Mouse (Mus musculus): ENCODE data around the gene Acbd3. TPM values are rescaled to one million over a fixed set of nuclear protein-coding genes. Genes with fewer than 3 reads are reported as not detected.
A peak's percentile ranks its signal among the peaks of the same experiment; 100 is the strongest.

The Acbd3 gene
- polyA plus RNA-seq, 1 experiment from 2014 or later: 29.2 TPM

GRCm38 (mm10) chr1:180772291-180772690, 46.4 kb downstream of the Acbd3 start:
- ATAC-seq (ENCODE audit: insufficient number of reproducible peaks, low FRiP score): no peak
- H3K4me1 ChIP-seq (replicated peaks): peaks cover 35% of the 10 kb centered on the region
- no peak overlapping the region for H3K9ac ChIP-seq

GRCm38 (mm10) chr1:180774664-180775063, 48.8 kb downstream of the Acbd3 start:
- ATAC-seq (ENCODE audit: insufficient number of reproducible peaks, low FRiP score): no peak
- 68% methylated on average over 3 of the region's 3 CpGs for WGBS
- Histone ChIP-seq H3K27me3 (replicated peaks) (no peaks in the 10 kb centered on the region; the same call in 1 of the 2 replicates), H3K4me1 (replicated peaks) (peaks cover 24% of the 10 kb centered on the region), H3K4me3 (no peak overlapping the region), H3K9ac (no peak overlapping the region), H3K4me2 (no peak overlapping the region), H3K27ac (ENCODE audit: poor library complexity, severe bottlenecking) (no peak overlapping the region), H3K36me3 (no peaks in the 10 kb centered on the region), H3K9me3 (replicated peaks) (peaks cover 6% of the 10 kb centered on the region; the same call in 1 of the 2 replicates)

More at GRCm38 (mm10) chr1:180772291-180772690, 46.4 kb downstream of the Acbd3 start:
- Histone ChIP-seq H3K4me3 (no peak overlapping the region), H3K9me3 (replicated peaks) (peaks cover 6% of the 10 kb centered on the region; the same call in 1 of the 2 replicates), H3K27ac (ENCODE audit: poor library complexity, severe bottlenecking) (no peak overlapping the region), H3K4me2 (no peak overlapping the region), H3K36me3 (no peaks in the 10 kb centered on the region), H3K27me3 (replicated peaks) (no peaks in the 10 kb centered on the region; the same call in 1 of the 2 replicates)
- 79% methylated on average over 3 of the region's 3 CpGs for WGBS

- 0 out of 2 replicates have a peak overlapping the region, but pooled peaks have one; percentile 9 for H3K4me2 ChIP-seq
- peaks cover 24% of the 10 kb centered on the region for H3K4me1 ChIP-seq (replicated peaks)
- no peak overlapping the region for H3K4me3 ChIP-seq
- no peaks in the 10 kb centered on the region; the same call in 1 of the 2 replicates for H3K27me3 ChIP-seq (replicated peaks)
- WGBS: 83% methylated on average over 10 of the region's 10 CpGs
- ATAC-seq (ENCODE audit: insufficient number of reproducible peaks, low FRiP score): no peak
- H3K36me3 ChIP-seq: no peaks in the 10 kb centered on the region
- H3K27ac ChIP-seq (ENCODE audit: poor library complexity, severe bottlenecking): no peak overlapping the region
- H3K9ac ChIP-seq: no peak overlapping the region
- peaks cover 6% of the 10 kb centered on the region; the same call in 1 of the 2 replicates for H3K9me3 ChIP-seq (replicated peaks)
Measured at GRCm38 (mm10) chr1:180775317-180775716, 49.5 kb downstream of the Acbd3 start.

GRCm38 (mm10) chr1:180775849-180776493, 50.1 kb downstream of the Acbd3 start:
- Histone ChIP-seq H3K36me3 (no peaks in the 10 kb centered on the region), H3K4me3 (no peak overlapping the region), H3K9ac (no peak overlapping the region), H3K9me3 (replicated peaks) (peaks cover 6% of the 10 kb centered on the region; the same call in 1 of the 2 replicates), H3K4me2 (0 out of 2 replicates have a peak overlapping the region, but pooled peaks have one; percentile 11), H3K27me3 (replicated peaks) (no peaks in the 10 kb centered on the region; the same call in 1 of the 2 replicates), H3K4me1 (replicated peaks) (peaks cover 24% of the 10 kb centered on the region), H3K27ac (ENCODE audit: poor library complexity, severe bottlenecking) (no peak overlapping the region; the same call in 1 of the 2 replicates)
- ATAC-seq (ENCODE audit: insufficient number of reproducible peaks, low FRiP score): no peak
- WGBS: 57% methylated on average over 6 of the region's 6 CpGs

- 87% methylated on average over 6 of the region's 6 CpGs for WGBS
- no peaks in the 10 kb centered on the region for H3K27me3 ChIP-seq (replicated peaks)
- no peak for ATAC-seq (ENCODE audit: insufficient number of reproducible peaks, low FRiP score)
- no peaks in the 10 kb centered on the region for H3K36me3 ChIP-seq
- peaks cover 6% of the 10 kb centered on the region; the same call in 1 of the 2 replicates for H3K9me3 ChIP-seq (replicated peaks)
- no peak overlapping the region for H3K4me3 ChIP-seq
- no peak overlapping the region for H3K9ac ChIP-seq
- no peak overlapping the region for H3K27ac ChIP-seq (ENCODE audit: poor library complexity, severe bottlenecking)
- peaks cover 24% of the 10 kb centered on the region for H3K4me1 ChIP-seq (replicated peaks)
- H3K4me2 ChIP-seq: 0 out of 2 replicates have a peak overlapping the region, but pooled peaks have one; percentile 11
Measured at GRCm38 (mm10) chr1:180776494-180776893, 50.7 kb downstream of the Acbd3 start.

- H3K36me3 ChIP-seq: no peaks in the 10 kb centered on the region
- peaks cover 6% of the 10 kb centered on the region; the same call in 1 of the 2 replicates for H3K9me3 ChIP-seq (replicated peaks)
- H3K4me3 ChIP-seq: peak overlapping the region; percentile 68
- peak overlapping the region; percentile 96 for H3K27ac ChIP-seq (ENCODE audit: poor library complexity, severe bottlenecking)
- H3K27me3 ChIP-seq (replicated peaks): no peaks in the 10 kb centered on the region
- peak overlapping the region; percentile 89 for H3K4me2 ChIP-seq
- H3K4me1 ChIP-seq (replicated peaks): peaks cover 24% of the 10 kb centered on the region
- peak; percentile 2; the same call in 1 of the 2 replicates for ATAC-seq (ENCODE audit: insufficient number of reproducible peaks, low FRiP score)
- 12% methylated on average over 10 of the region's 10 CpGs for WGBS
- peak overlapping the region; percentile 81 for H3K9ac ChIP-seq
Measured at GRCm38 (mm10) chr1:180777289-180777659, 51.4 kb downstream of the Acbd3 start.

GRCm38 (mm10) chr1:180777660-180778402, 52.0 kb downstream of the Acbd3 start:
- Histone ChIP-seq H3K9ac (peak overlapping the region; percentile 81), H3K9me3 (replicated peaks) (peaks cover 6% of the 10 kb centered on the region; the same call in 1 of the 2 replicates), H3K4me3 (peak overlapping the region; percentile 68), H3K36me3 (no peaks in the 10 kb centered on the region), H3K27me3 (replicated peaks) (no peaks in the 10 kb centered on the region), H3K4me2 (peak overlapping the region; percentile 89), H3K4me1 (replicated peaks) (peaks cover 26% of the 10 kb centered on the region), H3K27ac (ENCODE audit: poor library complexity, severe bottlenecking) (peak overlapping the region; percentile 96)
- peak; percentile 87 for ATAC-seq (ENCODE audit: insufficient number of reproducible peaks, low FRiP score)
- under 1% methylated on average over 56 of the region's 56 CpGs for WGBS

- Histone ChIP-seq H3K27me3 (replicated peaks) (no peaks in the 10 kb centered on the region), H3K4me2 (peak overlapping the region; percentile 89), H3K4me3 (peak overlapping the region; percentile 68), H3K9ac (peak overlapping the region; percentile 81), H3K9me3 (replicated peaks) (peaks cover 6% of the 10 kb centered on the region; the same call in 1 of the 2 replicates), H3K27ac (ENCODE audit: poor library complexity, severe bottlenecking) (peak overlapping the region; percentile 96), H3K4me1 (replicated peaks) (peaks cover 32% of the 10 kb centered on the region), H3K36me3 (no peaks in the 10 kb centered on the region)
- ATAC-seq (ENCODE audit: insufficient number of reproducible peaks, low FRiP score): peak; percentile 48
- 0% methylated on average over 13 of the region's 13 CpGs for WGBS
Measured at GRCm38 (mm10) chr1:180778403-180778754, 52.5 kb downstream of the Acbd3 start.

- Histone ChIP-seq H3K9ac (no peak overlapping the region), H3K4me1 (replicated peaks) (peaks cover 33% of the 10 kb centered on the region), H3K27ac (ENCODE audit: poor library complexity, severe bottlenecking) (no peak overlapping the region), H3K27me3 (replicated peaks) (no peaks in the 10 kb centered on the region), H3K36me3 (no peaks in the 10 kb centered on the region), H3K9me3 (replicated peaks) (peaks cover 6% of the 10 kb centered on the region; the same call in 1 of the 2 replicates), H3K4me2 (peak overlapping the region; percentile 89), H3K4me3 (no peak overlapping the region)
- WGBS: 84% methylated on average over 10 of the region's 10 CpGs
- no peak for ATAC-seq (ENCODE audit: insufficient number of reproducible peaks, low FRiP score)
Measured at GRCm38 (mm10) chr1:180778941-180779340, 53.1 kb downstream of the Acbd3 start.

GRCm38 (mm10) chr1:180780291-180780690, 54.4 kb downstream of the Acbd3 start:
- 88% methylated on average over 8 of the region's 8 CpGs for WGBS
- Histone ChIP-seq H3K4me3 (no peak overlapping the region), H3K27me3 (replicated peaks) (no peaks in the 10 kb centered on the region), H3K9ac (no peak overlapping the region), H3K4me2 (no peak overlapping the region), H3K27ac (ENCODE audit: poor library complexity, severe bottlenecking) (no peak overlapping the region), H3K36me3 (no peaks in the 10 kb centered on the region), H3K9me3 (replicated peaks) (no peaks in the 10 kb centered on the region), H3K4me1 (replicated peaks) (peaks cover 30% of the 10 kb centered on the region)
- no peak for ATAC-seq (ENCODE audit: insufficient number of reproducible peaks, low FRiP score)

- Histone ChIP-seq H3K27ac (ENCODE audit: poor library complexity, severe bottlenecking) (no peak overlapping the region), H3K4me1 (replicated peaks) (peaks cover 21% of the 10 kb centered on the region), H3K9ac (no peak overlapping the region), H3K4me3 (no peak overlapping the region), H3K36me3 (no peaks in the 10 kb centered on the region), H3K4me2 (no peak overlapping the region), H3K9me3 (replicated peaks) (no peaks in the 10 kb centered on the region), H3K27me3 (replicated peaks) (no peaks in the 10 kb centered on the region)
- 74% methylated on average over 5 of the region's 5 CpGs for WGBS
- ATAC-seq (ENCODE audit: insufficient number of reproducible peaks, low FRiP score): no peak
Measured at GRCm38 (mm10) chr1:180781250-180781649, 55.4 kb downstream of the Acbd3 start.
